Mouse (Mus musculus) frontal cortex, postnatal 10 days (tissue): Measurements from ENCODE around the gene Klhl41.
A peak's percentile ranks its signal among the peaks of the same experiment; 100 is the strongest.
"Not testable (repeated sequence)": the region's sequence is repeated elsewhere in the genome, so short reads cannot be mapped to it uniquely, and the experiment has no call there.

ENCODE experiments used
- DNase-seq, 2 experiments: peaks; one replicate each; pipeline ENCODE4 v3.0.0; 2022; ENCODE audit warnings: low spot score in 2 of 2, mixed read lengths in 1 of 2

Gene Klhl41

DNA sequence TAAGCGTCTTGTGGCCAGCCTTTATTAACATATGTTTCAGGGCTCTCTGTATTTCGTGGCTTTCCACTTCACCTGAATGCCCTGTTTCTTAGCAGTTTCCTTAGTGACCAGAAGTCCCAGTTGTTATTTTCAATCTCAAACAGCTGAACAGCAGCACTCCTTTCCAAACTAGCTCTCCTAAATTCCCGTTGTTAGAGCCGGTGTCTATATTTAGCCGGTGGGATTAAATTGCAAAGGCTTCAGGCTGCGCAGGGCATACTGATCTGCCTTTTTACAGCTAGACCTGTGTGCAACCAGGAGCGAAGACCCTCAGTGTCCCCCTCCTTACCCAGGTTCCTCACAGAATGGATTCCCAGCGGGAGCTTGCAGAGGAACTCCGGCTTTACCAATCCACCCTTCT lies at the start of gene Klhl41:
Gene Klhl41, plus strand, starts transcription at position 268 of the 400 bp plus-strand sequence.
- DNase-seq: no peak

DNA sequence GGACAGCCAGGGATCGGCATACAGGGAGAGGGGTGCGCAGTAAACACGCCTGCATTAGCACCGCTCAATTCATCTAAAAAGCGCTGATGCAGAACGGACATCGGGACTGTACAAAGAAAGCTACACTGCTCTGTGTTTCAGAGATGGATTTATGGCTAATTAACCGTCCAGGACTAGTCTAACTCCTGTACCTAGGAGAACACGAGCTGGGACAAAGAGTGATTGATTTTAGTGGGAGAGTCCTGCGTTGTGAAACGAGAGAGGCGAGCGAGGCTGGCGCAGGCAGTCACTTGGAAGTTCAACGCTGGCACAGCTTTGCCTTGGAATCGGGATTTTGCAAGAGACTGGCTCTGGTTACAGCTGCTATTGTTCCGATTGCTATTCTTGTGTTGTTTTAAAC lies 40.7 kb upstream of the Klhl41 start:
- DNase-seq: no peak

DNA sequence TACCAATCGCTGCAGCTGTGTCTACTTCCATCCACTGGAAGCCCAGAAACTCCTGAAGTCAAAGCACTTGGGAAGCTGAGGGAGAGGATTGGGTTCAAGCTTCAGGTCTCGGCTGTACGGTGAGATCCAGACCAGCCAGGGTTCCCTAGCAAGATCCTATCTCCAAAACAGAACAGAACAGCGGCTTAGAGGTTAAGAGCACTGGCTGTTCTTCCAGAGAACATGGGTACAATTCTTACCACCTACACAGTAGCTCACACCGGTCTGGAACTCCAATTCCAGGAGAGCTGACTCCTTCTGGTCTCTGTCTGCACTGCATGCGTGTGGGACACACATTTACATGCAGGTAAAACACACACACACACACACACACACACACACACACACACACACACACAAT lies 40.0 kb upstream of the Klhl41 start:
- DNase-seq: no peak

DNA sequence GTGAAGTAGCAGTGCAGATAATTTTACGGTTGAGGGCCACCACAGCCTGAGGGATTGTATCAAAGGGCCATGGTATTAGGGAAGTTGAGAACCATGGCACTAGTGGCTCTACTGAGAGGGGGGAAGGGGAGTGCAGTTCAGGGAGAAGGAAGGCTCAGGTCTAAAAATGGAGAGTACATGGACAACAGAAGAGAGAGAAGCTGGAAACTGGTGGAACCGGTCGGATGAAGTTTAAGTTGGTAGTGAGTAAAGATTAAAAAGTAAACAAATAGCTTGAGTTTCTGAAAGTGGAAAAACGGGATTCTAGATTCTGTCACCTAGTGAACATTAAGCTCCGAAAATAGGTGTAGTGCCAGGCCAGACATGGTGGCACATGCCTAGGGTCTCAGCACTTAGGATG lies 39.1 kb upstream of the Klhl41 start:
- no peak for DNase-seq

DNA sequence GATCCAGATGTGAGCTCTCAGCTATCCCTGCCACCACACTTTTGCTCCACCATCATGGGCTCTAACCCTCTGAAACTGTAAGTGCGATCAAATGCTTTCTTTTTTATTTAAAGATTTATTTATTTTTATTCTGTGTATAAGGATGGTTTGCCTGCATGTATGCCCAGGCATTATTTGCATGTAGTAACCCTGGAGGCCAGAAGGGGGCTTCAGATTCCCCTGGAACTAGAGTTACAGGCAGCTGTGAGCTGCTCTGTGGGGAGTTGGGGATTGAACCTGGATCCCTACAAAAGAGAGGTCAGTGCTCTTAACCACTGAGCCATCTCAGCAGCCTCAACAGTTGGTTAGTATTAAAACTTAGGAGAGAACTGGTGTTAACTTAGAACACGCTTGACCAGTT lies 38.5 kb upstream of the Klhl41 start:
- DNase-seq: no peak

DNA sequence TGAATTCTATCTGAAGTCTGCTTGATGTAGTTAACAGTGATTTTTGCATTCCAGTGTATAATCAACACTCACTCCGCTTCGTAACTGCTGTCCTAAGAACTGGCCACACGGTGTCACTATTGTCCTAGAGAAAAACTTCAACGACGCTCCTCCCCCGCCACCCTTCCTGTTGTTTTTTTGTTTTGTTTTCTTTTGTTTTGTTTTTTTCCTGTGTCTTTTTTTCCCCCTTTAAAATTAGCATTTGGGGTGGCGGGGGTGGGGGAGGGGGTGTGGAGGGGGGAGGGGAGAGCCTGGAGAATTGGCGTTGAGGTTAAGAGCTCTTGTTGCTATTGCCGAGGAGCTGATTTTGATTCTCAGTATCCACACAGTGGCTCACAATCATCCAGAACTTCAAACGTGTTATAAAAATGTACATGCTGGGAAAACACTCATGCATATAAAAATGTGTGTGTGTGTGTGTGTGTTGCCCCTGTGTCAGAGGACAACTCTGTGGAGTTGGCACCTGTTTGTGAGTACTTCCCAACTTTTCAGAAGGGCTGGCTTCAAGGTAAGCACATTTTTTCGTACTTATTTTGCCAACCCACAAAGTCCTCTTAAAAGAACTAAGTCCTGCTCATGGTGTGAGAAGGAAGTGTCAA lies 34.7 kb upstream of the Klhl41 start:
- peak in 1 of 2 experiments; percentile 24 for DNase-seq

DNA sequence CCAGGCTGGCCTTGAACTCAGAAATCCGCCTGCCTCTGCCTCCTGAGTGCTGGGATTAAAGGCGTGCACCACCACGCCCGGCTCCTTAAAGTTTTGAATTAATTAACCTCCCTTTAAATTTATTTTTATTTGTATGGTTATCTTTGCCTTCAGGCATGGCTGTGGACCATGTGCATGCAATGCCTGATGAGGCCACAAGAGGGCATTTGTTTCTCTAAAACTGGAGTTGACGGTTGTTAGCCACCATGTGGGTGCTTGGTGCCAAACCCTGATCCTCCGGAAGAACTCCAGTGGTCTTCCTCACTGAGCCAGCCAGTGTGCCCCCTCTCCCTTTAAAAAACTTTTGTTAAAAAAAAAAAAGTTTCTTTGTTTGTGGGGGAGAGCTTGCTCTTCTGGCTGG lies 34.1 kb upstream of the Klhl41 start:
- peak; percentile 16 to 17 for DNase-seq

DNA sequence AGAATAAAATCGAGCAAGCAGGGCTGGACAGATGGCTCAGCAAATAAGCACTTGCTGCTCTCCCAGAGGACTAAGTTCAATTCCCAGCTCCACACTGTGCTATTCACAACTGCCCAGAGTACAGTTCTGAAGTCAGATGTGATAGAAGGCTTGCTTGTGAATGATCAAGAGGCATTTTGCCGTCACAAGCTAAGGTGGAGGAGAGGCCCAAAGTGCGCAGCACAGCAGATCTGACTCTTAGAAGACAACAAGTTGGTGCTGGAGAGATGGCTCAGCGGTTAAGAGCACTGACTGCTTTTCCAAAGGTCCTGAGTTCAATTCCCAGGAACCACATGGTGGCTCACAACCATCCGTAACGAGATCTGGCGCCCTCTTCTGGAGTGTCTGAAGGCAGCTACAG lies 31.9 kb upstream of the Klhl41 start:
- DNase-seq: not testable (repeated sequence)

DNA sequence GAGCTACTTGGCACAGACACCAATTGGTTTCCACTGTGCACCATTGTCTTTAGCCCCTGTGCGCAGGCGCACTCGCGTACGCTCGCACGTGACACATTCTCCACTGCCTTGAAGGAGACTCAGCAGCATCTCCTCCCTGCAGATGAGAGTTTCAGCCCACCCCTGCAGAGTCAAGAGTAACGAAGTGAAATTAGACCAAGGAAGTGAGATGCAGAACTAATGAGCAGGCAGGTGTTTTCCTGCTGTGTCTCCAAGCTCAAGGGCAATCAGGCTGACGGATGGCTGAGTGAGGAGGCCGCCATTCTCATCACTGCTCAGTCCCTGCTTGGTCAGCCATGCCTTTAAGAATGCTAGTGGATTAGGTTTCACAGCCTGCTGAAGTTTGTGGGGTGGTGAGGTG lies 29.8 kb upstream of the Klhl41 start:
- no peak for DNase-seq

DNA sequence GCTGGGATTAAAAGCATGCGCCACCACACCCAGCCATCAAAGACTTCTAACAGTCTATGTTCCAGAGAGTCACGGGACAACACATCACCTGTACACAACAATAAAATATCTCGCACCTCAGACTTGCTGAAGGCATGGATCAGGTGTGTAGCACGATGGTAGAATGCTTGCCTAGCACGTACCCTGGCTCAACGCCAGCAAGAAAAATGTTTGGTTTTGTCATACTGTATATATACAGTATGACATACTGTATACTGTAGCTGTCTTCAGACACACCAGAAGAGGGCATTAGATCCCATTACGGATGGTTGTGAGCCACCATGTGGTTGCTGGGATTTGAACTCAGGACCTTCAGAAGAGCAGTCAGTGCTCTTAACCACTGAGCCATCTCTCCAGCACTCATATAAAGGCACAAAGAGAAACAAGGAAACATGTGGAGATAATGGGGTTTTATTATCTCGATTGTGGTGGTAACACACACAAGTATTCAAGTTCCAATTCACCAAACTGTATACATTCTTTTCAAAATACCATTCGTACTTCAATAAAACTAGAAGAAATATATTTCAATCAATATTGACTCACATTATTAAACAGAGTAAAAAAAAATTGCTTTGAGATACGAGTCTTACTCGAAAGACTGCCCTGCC lies 24.8 kb upstream of the Klhl41 start:
- DNase-seq: no peak

DNA sequence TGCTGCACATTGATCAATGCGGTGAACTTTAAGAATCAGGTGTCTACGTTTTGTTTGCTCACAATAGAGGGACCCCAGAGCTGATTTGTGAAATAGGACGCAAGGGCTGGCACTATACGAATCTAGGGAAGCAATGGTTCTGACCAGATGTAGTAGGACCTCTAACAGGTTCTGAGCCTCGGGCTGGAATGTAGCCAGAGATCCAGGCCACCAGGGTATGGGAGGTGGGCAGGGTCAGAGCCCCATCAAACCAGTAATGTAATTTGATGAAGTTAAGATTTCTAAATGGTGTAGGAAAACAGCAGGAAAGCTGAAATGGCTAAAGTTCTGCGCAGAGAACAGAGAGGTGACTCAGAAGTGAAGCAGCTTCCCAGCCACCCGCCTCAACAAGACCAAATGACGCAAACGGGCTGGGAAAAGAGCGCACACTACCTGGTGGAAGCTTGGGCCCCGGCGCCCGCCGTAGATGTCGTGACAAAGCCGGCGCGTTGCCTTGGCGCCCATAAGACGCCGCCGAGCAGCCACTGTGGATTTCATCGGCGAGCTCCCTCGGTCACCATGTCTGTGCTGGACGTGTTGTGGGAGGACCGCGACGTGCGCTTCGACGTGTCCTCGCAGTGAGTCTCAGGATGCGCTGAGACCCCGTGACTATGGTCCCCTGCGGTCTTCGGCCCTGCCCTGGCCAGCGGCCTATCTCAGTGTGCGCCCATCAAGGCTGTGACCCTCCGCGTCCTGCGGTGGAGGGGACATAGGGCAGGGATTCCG lies 23.0 kb upstream of the Klhl41 start, which contains the start of gene Bbs5:
Gene Bbs5, plus strand, starts transcription at position 446 of the 765 bp plus-strand sequence.
- peak; percentile 90 to 91 for DNase-seq

DNA sequence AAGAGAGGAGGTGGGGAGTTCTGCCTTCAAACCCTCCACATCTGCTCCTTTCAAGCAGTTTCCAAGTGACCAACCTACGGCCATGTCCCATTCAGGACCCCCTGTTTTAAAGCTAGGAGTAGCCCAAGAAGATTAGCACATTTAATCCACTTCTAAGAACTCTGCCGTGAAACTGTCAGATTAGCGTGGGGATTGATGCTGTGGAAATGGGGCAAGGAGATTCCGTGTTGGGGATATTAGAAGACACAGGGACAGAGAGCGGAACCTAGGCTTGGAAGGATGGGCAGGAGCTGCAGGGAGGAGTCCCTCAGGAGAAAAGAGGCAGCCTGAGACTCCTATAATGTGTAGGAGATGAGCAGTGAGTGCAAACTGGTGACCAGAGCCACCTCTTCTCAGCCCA lies 20.2 kb upstream of the Klhl41 start:
- no peak for DNase-seq

DNA sequence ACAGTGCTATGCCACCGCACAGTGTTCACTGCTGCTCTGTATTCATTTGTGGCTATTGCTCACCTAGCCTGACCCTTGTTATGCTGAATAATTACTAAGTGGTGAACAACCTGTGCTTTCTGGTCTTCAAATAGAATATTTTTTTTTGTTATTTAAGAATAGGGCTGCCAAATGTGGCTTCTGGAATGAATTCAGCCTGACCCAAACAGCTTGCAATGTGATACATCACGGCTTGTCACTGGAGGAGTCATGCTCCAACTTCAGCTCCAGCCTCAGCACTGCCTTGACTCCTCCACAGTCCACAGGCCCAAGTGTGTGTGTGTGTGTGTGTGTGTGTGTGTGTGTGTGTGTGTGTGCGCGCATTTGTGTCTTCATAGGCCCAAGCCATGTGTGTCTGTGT lies 10.6 kb upstream of the Klhl41 start:
- DNase-seq: no peak

DNA sequence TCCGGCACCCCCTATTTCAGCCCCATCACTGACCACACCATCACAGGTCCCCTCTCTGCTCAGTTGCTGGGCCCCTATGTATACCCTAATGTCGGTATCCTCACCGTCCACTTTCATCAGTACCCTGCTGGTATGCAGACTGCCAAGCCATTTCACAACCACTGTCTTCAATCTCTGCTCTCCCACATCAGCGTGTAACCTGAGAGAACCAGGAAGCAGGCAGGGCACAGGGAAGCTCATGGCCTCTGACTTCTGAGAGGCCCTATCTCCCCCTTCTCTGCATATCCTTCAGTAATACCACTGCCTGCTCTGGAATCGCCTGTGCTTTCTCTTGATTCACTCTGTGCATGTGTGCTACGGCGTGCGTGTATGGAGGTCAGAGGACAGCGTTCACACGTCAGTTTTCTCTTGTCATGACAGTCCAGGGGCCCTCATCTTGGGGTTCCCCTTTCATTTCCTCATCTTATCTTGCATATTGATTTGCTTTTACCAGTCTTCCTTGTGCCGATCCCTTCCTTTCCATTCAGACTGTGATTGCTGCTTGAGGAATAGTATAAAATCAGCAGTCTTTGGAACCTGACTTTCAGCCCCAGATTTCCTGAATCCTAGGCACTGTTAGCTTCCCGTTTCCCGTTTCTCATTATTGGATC lies 6.0 kb upstream of the Klhl41 start:
- DNase-seq: no peak

DNA sequence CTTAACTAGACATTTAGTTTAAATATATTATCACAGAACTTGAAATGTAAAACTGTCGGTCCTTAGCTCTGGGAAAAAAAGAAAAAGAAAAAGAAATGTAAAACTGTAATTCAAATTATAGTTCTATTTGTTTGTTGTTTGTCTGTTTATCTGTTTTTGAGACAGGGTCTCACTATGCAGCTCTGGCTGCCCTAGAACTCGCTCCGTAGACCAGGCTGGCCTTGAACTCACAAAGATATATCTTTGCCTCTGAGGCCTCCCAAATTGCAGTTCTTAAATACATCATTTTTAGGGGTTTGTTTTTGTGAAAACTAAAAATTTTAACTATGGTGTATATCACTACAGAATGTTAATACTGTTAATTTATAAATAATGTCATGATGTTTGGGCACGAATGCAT lies 2.3 kb upstream of the Klhl41 start:
- DNase-seq: no peak

DNA sequence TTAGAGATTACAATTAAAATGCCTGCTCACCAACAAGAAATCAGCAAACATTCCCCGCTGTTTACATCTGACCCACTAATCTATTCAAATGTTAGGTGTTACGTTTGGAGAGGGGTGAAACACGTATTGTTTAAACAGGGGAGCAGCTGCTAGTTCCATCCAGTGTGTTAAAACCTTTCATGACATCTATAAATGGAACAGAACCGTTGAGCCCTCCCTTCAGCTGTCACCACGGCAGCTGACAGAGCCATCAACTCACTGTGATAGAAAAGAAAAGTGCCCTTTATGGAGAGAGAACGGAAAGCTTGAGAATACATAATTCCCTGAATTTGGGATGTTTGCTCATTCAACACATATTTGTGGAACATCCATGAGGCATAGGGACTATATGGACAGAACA lies 1.5 kb upstream of the Klhl41 start:
- DNase-seq: no peak

DNA sequence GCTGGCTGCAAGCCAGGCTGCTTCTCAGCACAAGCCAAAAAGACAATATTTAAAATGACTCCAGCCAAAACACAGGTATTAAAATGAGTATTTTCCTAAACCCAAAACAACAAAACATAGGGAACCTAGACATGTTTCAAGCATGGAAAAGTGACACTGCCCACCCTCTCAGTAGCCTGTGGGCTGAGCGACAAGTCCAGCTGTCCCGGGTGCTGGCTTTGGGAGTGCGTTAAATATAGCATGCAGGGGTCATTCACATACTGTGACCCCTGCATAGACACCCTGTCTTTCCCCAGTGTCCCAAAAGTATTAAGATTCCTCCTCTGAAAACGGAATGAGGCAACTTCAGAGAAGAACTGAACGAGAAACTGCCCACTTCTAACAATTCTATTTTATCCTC lies 3.8 kb downstream of the Klhl41 start:
- DNase-seq: no peak

DNA sequence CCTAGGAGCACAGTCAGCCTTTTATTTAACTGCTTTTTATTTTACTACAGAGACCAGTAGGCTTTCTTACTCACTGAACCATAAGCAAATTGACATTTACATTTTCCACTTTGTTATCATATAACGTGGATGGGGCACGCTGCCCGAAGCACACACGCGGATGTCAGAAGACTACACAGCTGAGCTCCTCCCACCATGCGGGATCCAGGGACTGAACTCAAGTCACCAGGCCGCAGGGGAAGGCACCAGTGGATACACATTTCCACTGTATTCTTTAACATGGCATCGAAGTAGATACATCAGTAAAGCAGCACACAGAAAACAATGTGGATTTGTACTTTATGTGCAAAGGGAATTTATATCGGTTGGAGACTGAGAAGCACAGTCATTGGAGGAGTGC lies 5.3 kb downstream of the Klhl41 start:
- DNase-seq: no peak

DNA sequence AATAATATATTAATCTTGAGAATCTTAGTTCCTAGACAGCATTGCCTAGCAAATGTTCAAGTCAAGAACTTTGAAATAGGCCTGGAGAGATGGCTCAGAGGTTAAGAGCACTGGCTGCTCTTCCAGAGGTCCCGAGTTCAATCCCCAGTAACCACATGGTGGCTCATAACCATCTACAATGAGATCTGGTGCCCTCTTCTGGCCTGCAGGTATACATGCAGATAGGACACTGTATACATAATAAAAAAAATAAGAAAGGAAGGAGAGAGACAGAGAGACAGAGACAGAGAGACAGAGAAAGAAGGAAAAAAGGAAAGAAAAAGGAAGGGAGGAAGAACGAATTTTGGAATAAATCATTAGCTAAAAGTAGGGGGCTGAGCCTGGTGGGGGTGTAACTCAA lies 6.8 kb downstream of the Klhl41 start:
- DNase-seq: no peak

DNA sequence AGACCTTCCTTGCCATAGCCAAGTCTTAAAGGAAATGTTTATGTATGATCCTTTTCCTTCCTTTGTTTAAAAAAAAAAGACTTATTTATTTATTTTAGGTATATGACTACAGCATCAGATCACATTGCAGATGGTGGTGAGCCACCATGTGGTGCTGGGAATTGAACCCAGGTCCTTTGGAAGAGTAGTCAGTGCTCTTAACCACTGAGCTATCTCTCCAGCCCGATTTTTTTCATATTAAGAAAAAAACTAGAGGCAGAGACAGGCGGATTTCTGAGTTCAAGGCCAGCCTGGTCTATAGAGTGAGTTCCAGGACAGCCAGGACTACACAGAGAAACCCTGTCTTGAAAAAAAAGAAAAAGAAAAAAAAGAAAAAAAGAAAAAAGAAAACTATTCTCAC lies 7.3 kb downstream of the Klhl41 start:
- DNase-seq: not testable (repeated sequence)

DNA sequence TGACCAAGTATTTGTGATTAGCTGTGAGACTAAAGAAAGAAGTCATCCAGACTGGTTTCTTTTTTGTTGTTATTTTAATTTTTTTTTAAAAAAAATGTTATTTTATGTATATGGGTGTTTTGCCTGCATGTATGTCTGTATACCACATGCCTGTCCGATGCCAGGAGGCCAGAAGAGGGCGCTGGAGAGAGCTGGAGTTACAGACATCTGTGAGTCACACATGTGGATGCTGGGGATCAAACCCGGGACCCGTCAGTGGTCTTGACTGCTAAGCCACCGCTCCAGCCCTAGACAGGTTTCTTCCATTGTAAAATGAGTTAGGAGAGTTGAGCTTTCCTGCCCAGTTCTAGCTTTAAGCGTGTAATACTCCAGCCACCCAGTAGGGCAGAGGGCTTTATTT lies 10.1 kb downstream of the Klhl41 start:
- no peak for DNase-seq

DNA sequence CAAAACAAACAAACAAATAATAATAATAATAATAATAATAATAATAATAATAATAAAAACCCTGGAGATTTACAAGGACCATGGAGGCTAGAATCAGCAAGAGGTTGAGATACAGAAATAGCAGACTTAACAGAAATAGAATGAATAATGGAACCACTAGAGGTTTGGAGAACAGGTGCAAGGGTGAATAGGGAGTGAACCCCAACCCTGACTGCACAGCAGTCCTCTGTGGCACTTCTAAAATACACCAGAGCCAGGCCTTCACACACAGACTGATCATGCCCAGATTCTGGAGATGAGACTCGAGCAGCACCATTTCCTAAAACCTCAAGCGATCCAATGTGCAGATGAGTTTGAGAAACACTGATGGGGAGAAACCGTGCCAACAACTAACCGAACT lies 12.0 kb downstream of the Klhl41 start:
- no peak for DNase-seq
